Mouse (Mus musculus): ENCODE measurements at regions not wholly inside any gene's neighbourhood (a gene's known extent, or its start where the extent isn't known, plus 50 kb on each side); places are given as distances from the start of the nearest gene placed in this dataset.

GRCm38 (mm10) chr13:116705611-116706386 is 319.5 kb downstream of the Parp8 start:
- H3K4me1 ChIP-seq (ENCODE audit: control insufficient read depth in 1 of 2, insufficient read depth in 2 of 2, low read length in 2 of 2): no peaks in the 10 kb centered on the region
- no peaks in the 10 kb centered on the region for H3K79me2 ChIP-seq (ENCODE audit: control insufficient read depth, insufficient read depth, low read length, poor library complexity)
- TF ChIP-seq JUND (IDR thresholded peaks at IDR 0.05; ENCODE audit: low read depth, low read length) (no peak), NRF1 (IDR thresholded peaks at IDR 0.05; ENCODE audit: insufficient read depth, low read depth, low read length, poor library complexity, severe bottlenecking) (no peak), EP300 (IDR thresholded peaks at IDR 0.05; ENCODE audit: low read depth in 1 of 2, low read length in 2 of 2) (no peak), MEF2A (IDR thresholded peaks at IDR 0.05; ENCODE audit: extremely low read depth, insufficient replicate concordance, low read depth, low read length, poor library complexity, severe bottlenecking) (no peak), SIN3A (IDR thresholded peaks at IDR 0.05; ENCODE audit: low read length) (no peak), BHLHE40 (IDR thresholded peaks at IDR 0.05; ENCODE audit: borderline replicate concordance, low read depth, low read length) (no peak), TAL1 (IDR thresholded peaks at IDR 0.05; ENCODE audit: low read length) (no peak)
- H3K36me3 ChIP-seq (ENCODE audit: control insufficient read depth in 1 of 2, insufficient read depth in 2 of 2, low read length in 2 of 2): no peaks in the 10 kb centered on the region
- no peaks in the 10 kb centered on the region for H3K9me3 ChIP-seq (replicated peaks; ENCODE audit: insufficient read depth, low read length)
- H3K4me3 ChIP-seq (ENCODE audit: control insufficient read depth in 1 of 2, insufficient read depth in 1 of 2, low read depth in 2 of 2, low read length in 2 of 2): no peak overlapping the region
- H3K27me3 ChIP-seq (ENCODE audit: control insufficient read depth in 1 of 2, insufficient read depth in 2 of 2, low read length in 2 of 2): no peaks in the 10 kb centered on the region
- DNase-seq (ENCODE audit: low read depth, low spot score): no peak
- no peak overlapping the region for H3K27ac ChIP-seq (ENCODE audit: control insufficient read depth, low read depth, low read length)
- no peak overlapping the region for H3K9ac ChIP-seq (ENCODE audit: control insufficient read depth, low read depth, low read length, poor library complexity, severe bottlenecking)

GRCm38 (mm10) chr13:116688714-116689113 is 336.6 kb downstream of the Parp8 start:
- Histone ChIP-seq H3K27ac (ENCODE audit: control insufficient read depth, low read depth, low read length) (no peak overlapping the region), H3K9me3 (replicated peaks; ENCODE audit: insufficient read depth, low read length) (no peaks in the 10 kb centered on the region), H3K4me3 (ENCODE audit: control insufficient read depth in 1 of 2, insufficient read depth in 1 of 2, low read depth in 2 of 2, low read length in 2 of 2) (no peak overlapping the region), H3K4me1 (ENCODE audit: control insufficient read depth in 1 of 2, insufficient read depth in 2 of 2, low read length in 2 of 2) (no peaks in the 10 kb centered on the region), H3K9ac (ENCODE audit: control insufficient read depth, low read depth, low read length, poor library complexity, severe bottlenecking) (no peak overlapping the region), H3K79me2 (ENCODE audit: control insufficient read depth, insufficient read depth, low read length, poor library complexity) (no peaks in the 10 kb centered on the region), H3K36me3 (ENCODE audit: control insufficient read depth in 1 of 2, insufficient read depth in 2 of 2, low read length in 2 of 2) (no peaks in the 10 kb centered on the region), H3K27me3 (ENCODE audit: control insufficient read depth in 1 of 2, insufficient read depth in 2 of 2, low read length in 2 of 2) (no peaks in the 10 kb centered on the region)
- no peak for DNase-seq (ENCODE audit: low read depth, low spot score)
- TF ChIP-seq SMC3 (IDR thresholded peaks at IDR 0.05; ENCODE audit: low read depth, low read length) (no peak), MYC (IDR thresholded peaks at IDR 0.05; ENCODE audit: low read depth, low read length) (no peak), USF2 (IDR thresholded peaks at IDR 0.05; ENCODE audit: borderline replicate concordance in 1 of 2, insufficient read depth in 1 of 2, low read depth in 1 of 2, low read length in 2 of 2) (no peak), ZC3H11A (IDR thresholded peaks at IDR 0.05; ENCODE audit: low read depth, low read length) (no peak), TBP (IDR thresholded peaks at IDR 0.05; ENCODE audit: low read depth, low read length) (no peak), UBTF (IDR thresholded peaks at IDR 0.05; ENCODE audit: borderline replicate concordance, insufficient read depth, low read depth, low read length) (no peak), NRF1 (IDR thresholded peaks at IDR 0.05; ENCODE audit: insufficient read depth, low read depth, low read length, poor library complexity, severe bottlenecking) (no peak), TAL1 (IDR thresholded peaks at IDR 0.05; ENCODE audit: low read length) (no peak), ELF1 (IDR thresholded peaks at IDR 0.05; ENCODE audit: low read depth, low read length) (no peak), CTCF (IDR thresholded peaks at IDR 0.05 in 2 of 3, conservative IDR thresholded peaks at IDR 0.05 in 1 of 3; ENCODE audit: control insufficient read depth in 1 of 3, insufficient read depth in 1 of 3, low read depth in 2 of 3, low read length in 3 of 3, poor library complexity in 1 of 3, severe bottlenecking in 1 of 3) (no peak), EP300 (IDR thresholded peaks at IDR 0.05; ENCODE audit: low read depth in 1 of 2, low read length in 2 of 2) (no peak), CHD1 (IDR thresholded peaks at IDR 0.05; ENCODE audit: low read depth, low read length) (no peak), USF1 (IDR thresholded peaks at IDR 0.05; ENCODE audit: low read depth, low read length) (no peak), POLR2A (IDR thresholded peaks at IDR 0.05; ENCODE audit: control insufficient read depth in 1 of 2, insufficient read depth in 1 of 2, low read depth in 1 of 2, low read length in 2 of 2, poor library complexity in 1 of 2) (no peak), GABPA (IDR thresholded peaks at IDR 0.05; ENCODE audit: low read depth, low read length) (no peak), CHD2 (IDR thresholded peaks at IDR 0.05; ENCODE audit: low read length) (no peak), E2F4 (IDR thresholded peaks at IDR 0.05; ENCODE audit: borderline replicate concordance, low read depth, low read length) (no peak), ETS1 (IDR thresholded peaks at IDR 0.05; ENCODE audit: low read depth, low read length) (no peak)

Data from MEL (cell line).